Mouse (Mus musculus): ENCODE measurements around the gene Cdk10. TPM values are rescaled to one million over a fixed set of nuclear protein-coding genes. Genes with fewer than 3 reads are reported as not detected.

Gene Cdk10
- total and polyA plus RNA-seq, 2 experiments from 2014 or later, result 52.9 to 91.8 TPM

DNA sequence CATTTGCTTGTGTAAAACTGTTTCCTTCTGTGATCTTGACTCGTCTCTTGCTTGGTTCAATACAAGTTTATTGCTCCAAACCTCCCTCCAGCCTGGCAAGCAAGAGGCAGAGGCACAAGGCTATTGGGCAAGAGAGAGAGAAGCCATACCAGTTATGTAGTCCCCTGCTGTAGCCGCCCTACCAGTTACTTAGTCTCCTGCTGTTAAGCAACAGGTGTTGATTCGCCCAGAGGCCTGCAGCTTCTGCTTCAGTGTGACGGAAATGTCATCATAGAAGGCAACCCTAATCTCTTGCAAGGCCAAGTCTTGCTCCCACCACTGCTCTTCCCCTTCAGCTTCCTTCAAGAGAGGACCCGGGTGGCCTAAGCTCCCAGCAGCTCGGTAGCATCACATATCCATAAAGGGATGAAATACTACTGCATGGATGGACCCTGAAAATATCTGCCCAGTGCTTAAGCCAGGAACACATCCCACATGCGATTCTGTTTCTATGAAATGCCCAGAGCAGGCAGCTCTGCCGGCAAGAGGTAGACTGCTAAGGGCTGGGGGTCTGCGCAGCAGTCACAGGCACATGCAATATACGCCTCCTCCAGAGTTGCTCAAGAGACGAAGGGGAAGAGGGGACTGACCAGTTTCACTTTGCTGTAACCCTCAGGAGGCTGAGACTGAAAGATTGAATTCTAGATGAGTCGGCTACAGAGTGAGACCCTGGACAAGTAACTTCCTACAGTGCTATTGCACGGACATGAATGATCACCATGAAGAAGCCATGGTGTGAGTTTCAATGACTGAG, 55.9 kb downstream of the Cdk10 start:
- 84% methylated on average over 13 of the region's 13 CpGs for WGBS

More for the DNA sequence above, 55.9 kb downstream of the Cdk10 start:
- no peaks in the 10 kb centered on the region for H3K27me3 ChIP-seq (ENCODE audit: insufficient read depth, low read length)
- no peak for TF ChIP-seq CTCF (IDR thresholded peaks at IDR 0.05; ENCODE audit: low read depth)
- DNase-seq (ENCODE audit: low spot score) (no peak), ATAC-seq (no peak)
- no peak overlapping the region for H3K27ac ChIP-seq
- H3K4me1 ChIP-seq (ENCODE audit: insufficient read depth, low read length), result no peaks in the 10 kb centered on the region
- H3K36me3 ChIP-seq (ENCODE audit: insufficient read depth, low read length), result no peaks in the 10 kb centered on the region
- no peak overlapping the region for H3K4me3 ChIP-seq (ENCODE audit: low read length)
- no peaks in the 10 kb centered on the region for H3K9me3 ChIP-seq (ENCODE audit: low read length)
- no peak overlapping the region for H3K4me2 ChIP-seq (ENCODE audit: low read depth, low read length)
- no peak overlapping the region for H3K9ac ChIP-seq (replicated peaks; ENCODE audit: low read length)

Other genes starting within 250 kb of the Cdk10 start
- 89.9 and 96.6 TPM in 2 replicates for gene Ankrd11, start 182.6 kb upstream of the Cdk10 start, total RNA-seq (2014; rRNA removed)
- 74.4 and 75.9 TPM in 2 replicates for gene Ankrd11, start 182.6 kb upstream of the Cdk10 start, polyA plus RNA-seq (2015; fragmentation: Nextera tagmentation; extraction: Ambion mirVana)
- 45.1 and 52.7 TPM in 2 replicates for gene Spg7, start 161.9 kb upstream of the Cdk10 start, total RNA-seq (2014; rRNA removed)
- 49.7 and 51.6 TPM in 2 replicates for gene Spg7, start 161.9 kb upstream of the Cdk10 start, polyA plus RNA-seq (2015; fragmentation: Nextera tagmentation; extraction: Ambion mirVana)
- 2,723 and 2,758 TPM in 2 replicates for gene Rpl13, start 122.5 kb upstream of the Cdk10 start, total RNA-seq (2014; rRNA removed)
- 808 and 861 TPM in 2 replicates for gene Rpl13, start 122.5 kb upstream of the Cdk10 start, polyA plus RNA-seq (2015; fragmentation: Nextera tagmentation; extraction: Ambion mirVana)
- 16.5 and 21.2 TPM in 2 replicates for gene Cpne7, start 107.5 kb upstream of the Cdk10 start, total RNA-seq (2014; rRNA removed)
- gene Cpne7, start 107.5 kb upstream of the Cdk10 start, polyA plus RNA-seq (2015; fragmentation: Nextera tagmentation; extraction: Ambion mirVana), result 11.9 and 13.4 TPM in 2 replicates
- 2.9 and 3.7 TPM in 2 replicates for gene Sult5a1, start 66.5 kb upstream of the Cdk10 start, total RNA-seq (2014; rRNA removed)
- 2.7 and 2.9 TPM in 2 replicates for gene Sult5a1, start 66.5 kb upstream of the Cdk10 start, polyA plus RNA-seq (2015; fragmentation: Nextera tagmentation; extraction: Ambion mirVana)
- 1.2 and 1.8 TPM in 2 replicates for gene Dpep1, start 38.6 kb upstream of the Cdk10 start, total RNA-seq (2014; rRNA removed)
- 0.84 and 1.0 TPM in 2 replicates for gene Dpep1, start 38.6 kb upstream of the Cdk10 start, polyA plus RNA-seq (2015; fragmentation: Nextera tagmentation; extraction: Ambion mirVana)
- 193 and 194 TPM in 2 replicates for gene Chmp1a, start 12.1 kb upstream of the Cdk10 start, total RNA-seq (2014; rRNA removed)
- 203 and 208 TPM in 2 replicates for gene Chmp1a, start 12.1 kb upstream of the Cdk10 start, polyA plus RNA-seq (2015; fragmentation: Nextera tagmentation; extraction: Ambion mirVana)
- gene Spata33, start 12.0 kb upstream of the Cdk10 start, total RNA-seq (2014; rRNA removed), result 3.3 and 5.5 TPM in 2 replicates
- gene Spata33, start 12.0 kb upstream of the Cdk10 start, polyA plus RNA-seq (2015; fragmentation: Nextera tagmentation; extraction: Ambion mirVana), result 8.0 and 8.3 TPM in 2 replicates
- gene Spata2l, start 11.4 kb downstream of the Cdk10 start, total RNA-seq (2014; rRNA removed), result 19.4 and 21.2 TPM in 2 replicates
- 13.4 and 15.8 TPM in 2 replicates for gene Spata2l, start 11.4 kb downstream of the Cdk10 start, polyA plus RNA-seq (2015; fragmentation: Nextera tagmentation; extraction: Ambion mirVana)
- gene Zfp276, start 29.4 kb downstream of the Cdk10 start, total RNA-seq (2014; rRNA removed), result 42.4 and 42.9 TPM in 2 replicates
- gene Zfp276, start 29.4 kb downstream of the Cdk10 start, polyA plus RNA-seq (2015; fragmentation: Nextera tagmentation; extraction: Ambion mirVana), result 16.9 and 17.5 TPM in 2 replicates
- 91.6 and 92.3 TPM in 2 replicates for gene Vps9d1, start 29.5 kb downstream of the Cdk10 start, total RNA-seq (2014; rRNA removed)
- gene Vps9d1, start 29.5 kb downstream of the Cdk10 start, polyA plus RNA-seq (2015; fragmentation: Nextera tagmentation; extraction: Ambion mirVana), result 57.5 and 59.9 TPM in 2 replicates
- gene Fanca, start 93.7 kb downstream of the Cdk10 start, total RNA-seq (2014; rRNA removed), result 9.5 and 13.5 TPM in 2 replicates
- gene Fanca, start 93.7 kb downstream of the Cdk10 start, polyA plus RNA-seq (2015; fragmentation: Nextera tagmentation; extraction: Ambion mirVana), result 5.8 TPM in 2 replicates
- 34.0 and 34.5 TPM in 2 replicates for gene Spire2, start 107.9 kb downstream of the Cdk10 start, total RNA-seq (2014; rRNA removed)
- 24.7 and 25.4 TPM in 2 replicates for gene Spire2, start 107.9 kb downstream of the Cdk10 start, polyA plus RNA-seq (2015; fragmentation: Nextera tagmentation; extraction: Ambion mirVana)
- 540 and 551 TPM in 2 replicates for gene Tcf25, start 148.9 kb downstream of the Cdk10 start, total RNA-seq (2014; rRNA removed)
- 407 and 411 TPM in 2 replicates for gene Tcf25, start 148.9 kb downstream of the Cdk10 start, polyA plus RNA-seq (2015; fragmentation: Nextera tagmentation; extraction: Ambion mirVana)
- not detected in 2 replicates for gene Mc1r, start 182.3 kb downstream of the Cdk10 start, total RNA-seq (2014; rRNA removed)
- 0.05 and 0.08 TPM in 2 replicates for gene Mc1r, start 182.3 kb downstream of the Cdk10 start, polyA plus RNA-seq (2015; fragmentation: Nextera tagmentation; extraction: Ambion mirVana)
- gene Tubb3, start 186.6 kb downstream of the Cdk10 start, total RNA-seq (2014; rRNA removed), result 3,792 and 3,923 TPM in 2 replicates
- gene Tubb3, start 186.6 kb downstream of the Cdk10 start, polyA plus RNA-seq (2015; fragmentation: Nextera tagmentation; extraction: Ambion mirVana), result 1,431 and 1,610 TPM in 2 replicates
- 46.3 and 62.7 TPM in 2 replicates for gene Def8, start 198.7 kb downstream of the Cdk10 start, total RNA-seq (2014; rRNA removed)
- 37.9 and 38.8 TPM in 2 replicates for gene Def8, start 198.7 kb downstream of the Cdk10 start, polyA plus RNA-seq (2015; fragmentation: Nextera tagmentation; extraction: Ambion mirVana)

All from hindbrain, postnatal 0 days (tissue).